Mouse (Mus musculus): ENCODE data around the gene Il31ra.

DNA sequence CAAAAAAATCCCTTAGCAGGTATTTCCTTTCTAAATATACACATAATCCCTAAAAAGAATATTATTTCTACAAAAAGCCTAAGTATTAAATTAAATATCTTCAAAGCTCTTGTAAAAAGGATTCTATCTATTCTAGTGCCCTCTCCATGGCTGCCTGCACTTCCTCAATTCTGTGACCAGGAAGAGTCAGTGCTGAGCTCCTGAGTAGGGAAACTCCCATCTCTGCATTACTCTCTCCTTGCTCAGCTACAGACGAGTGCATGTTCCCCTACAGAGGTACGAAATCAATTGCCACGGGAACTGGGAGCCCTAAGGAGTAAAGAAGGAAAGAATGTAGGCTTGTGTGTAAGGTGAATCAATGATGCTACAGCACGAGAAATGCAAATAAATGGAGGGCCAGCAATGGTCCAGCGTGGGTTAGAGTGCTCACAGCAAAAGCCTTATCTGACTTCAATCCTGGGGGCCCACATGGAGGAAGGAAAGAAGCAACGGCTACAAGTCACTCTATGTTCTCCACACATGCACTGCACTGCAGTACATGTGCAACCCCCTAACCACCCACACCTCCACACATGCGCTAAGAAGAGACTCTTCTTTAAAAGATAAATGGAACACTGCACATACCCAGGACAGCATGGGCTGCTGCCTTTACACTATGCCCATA lies 41.1 kb upstream of the Il31ra start:
- no peak for TF ChIP-seq CTCF (IDR thresholded peaks at IDR 0.05; ENCODE audit: extremely low read depth, insufficient read length, insufficient replicate concordance, low read depth, low read length)
- TF ChIP-seq POLR2A (IDR thresholded peaks at IDR 0.05; ENCODE audit: low read depth, low read length) = no peak
